29 mouse cellular contexts compared by ENCODE assay signal in genomic region chr9:111197116-111197515, GRCm38 (mm10).
DNase-seq lines count a peak whose midpoint lies in the region; ATAC-seq and TF ChIP-seq lines count a peak whose summit lies in the region.
"Had no signal": no experiment of that assay in that cellular context is flagged by ENCODE, and none has a peak within 500 bp of the region (broad histone marks: within the 10 kb centered on the region; RNA-seq: fewer than 3 reads in every experiment).

No protein-coding gene starts in this region.

- H3K9ac ChIP-seq in lung, embryonic 16.5 days (ENCODE audit: low read length) = no peak overlapping the region
- H3K9ac ChIP-seq: embryonic facial prominence, embryonic 13.5 days; embryonic facial prominence, embryonic 15.5 days; forebrain, embryonic 12.5 days had no signal

- 0 out of 2 replicates have a peak, but pooled peaks have one; percentile 34 for ATAC-seq in lung, embryonic 16.5 days (ENCODE audit: low read depth)
- ATAC-seq: activated CD4-positive, CD25-positive, alpha-beta regulatory T cell, adult 4 months; CD4-positive, CD25-positive, alpha-beta regulatory T cell, adult 4 months; forebrain, embryonic 14.5 days; Patski had no signal

- 73% methylated on average over 3 of the region's 3 CpGs for WGBS in lung, adult 2 months
- WGBS in lung, embryonic 16.5 days = 82% methylated on average over 3 of the region's 3 CpGs

- H3K4me1 ChIP-seq in lung, adult 2 months (ENCODE audit: control insufficient read depth, insufficient read depth, low read length) = peaks cover 6% of the 10 kb centered on the region
- peaks cover 4% of the 10 kb centered on the region; the same call in 1 of the 2 replicates for H3K4me1 ChIP-seq in lung, embryonic 16.5 days (replicated peaks; ENCODE audit: control insufficient read depth, insufficient read depth, low read length)
- H3K4me1 ChIP-seq: embryonic facial prominence, embryonic 13.5 days; embryonic facial prominence, embryonic 15.5 days; forebrain, embryonic 10.5 days; forebrain, embryonic 12.5 days had no signal

- no peak overlapping the region for H3K27ac ChIP-seq in lung, embryonic 16.5 days (ENCODE audit: low read length)
- H3K27ac ChIP-seq: embryonic facial prominence, embryonic 13.5 days; embryonic facial prominence, embryonic 15.5 days; forebrain, embryonic 10.5 days; forebrain, embryonic 12.5 days had no signal

- peak; percentile 78 for DNase-seq in heart, adult 11 months
- no peak for DNase-seq in heart, adult 18-20 months
- DNase-seq in lung, adult 2 months = peak; percentile 18
- no peak for DNase-seq in lung, postnatal 14 days
- DNase-seq in lung, postnatal 25 days (ENCODE audit: low spot score) = peak; percentile 31
- no peak for DNase-seq in adrenal gland, postnatal 25 days
- no peak for DNase-seq in kidney, postnatal 4 days
- DNase-seq: adrenal gland, adult 8-10 months; adrenal gland, postnatal 14 days; B cell, adult 2 months; cerebellum, adult 11 months; cerebellum, adult 18-20 months; cerebellum, adult 8-10 months; cerebellum, adult 9-11 months; cerebellum, postnatal 14 days; cerebellum, postnatal 36 days; embryo, embryonic 11 days had no signal

- H3K4me3 ChIP-seq in lung, adult 2 months (replicated peaks; ENCODE audit: extremely low read depth, low read depth, low read length) = no peak overlapping the region
- no peak overlapping the region for H3K4me3 ChIP-seq in lung, embryonic 16.5 days (ENCODE audit: low read length)
- H3K4me3 ChIP-seq: embryonic facial prominence, embryonic 13.5 days; embryonic facial prominence, embryonic 15.5 days; erythroblast, embryonic 14.5 days; forebrain, embryonic 10.5 days; forebrain, embryonic 12.5 days had no signal

- TF ChIP-seq CTCF in lung, adult 2 months (IDR thresholded peaks at IDR 0.05; ENCODE audit: insufficient read depth, low read length) = no peak

- TF ChIP-seq POLR2A in lung, adult 2 months (IDR thresholded peaks at IDR 0.05; ENCODE audit: borderline replicate concordance, extremely low read depth, low read depth, low read length) = no peak

- H3K36me3 ChIP-seq in lung, embryonic 16.5 days (ENCODE audit: control insufficient read depth, insufficient read depth, low read length) = no peaks in the 10 kb centered on the region; the same call in 1 of the 2 replicates
- H3K36me3 ChIP-seq: forebrain, embryonic 12.5 days had no signal

- no peak overlapping the region for H3K4me2 ChIP-seq in lung, embryonic 16.5 days (ENCODE audit: low read depth, low read length)
- H3K4me2 ChIP-seq: embryonic facial prominence, embryonic 13.5 days; embryonic facial prominence, embryonic 15.5 days; forebrain, embryonic 12.5 days had no signal

- no peaks in the 10 kb centered on the region for H3K27me3 ChIP-seq in lung, embryonic 16.5 days (ENCODE audit: control insufficient read depth, insufficient read depth, low read depth, low read length)
- H3K27me3 ChIP-seq: CH12.LX; embryonic facial prominence, embryonic 13.5 days; embryonic facial prominence, embryonic 15.5 days; forebrain, embryonic 12.5 days; Patski had no signal

- H3K9me3 ChIP-seq in lung, embryonic 16.5 days (ENCODE audit: control insufficient read depth, low read length) = no peaks in the 10 kb centered on the region
- H3K9me3 ChIP-seq: embryonic facial prominence, embryonic 13.5 days; embryonic facial prominence, embryonic 15.5 days; forebrain, embryonic 10.5 days; forebrain, embryonic 12.5 days; G1E had no signal

Comparison
In these comparisons a context has a peak if more than half of its experiments do, and no peak if none do; other contexts are left out.
1. DNase-seq: peak in heart, adult 11 months (single experiment), lung, adult 2 months (single experiment) and lung, postnatal 25 days (single experiment); none in heart, adult 18-20 months (0 of 2), lung, postnatal 14 days (single experiment), adrenal gland, postnatal 25 days (single experiment) and kidney, postnatal 4 days (0 of 2).